Mouse (Mus musculus) heart, postnatal 0 days (tissue): ENCODE results near the gene Clcn6.

Source experiments
- CTCF ChIP-seq: IDR thresholded peaks from 2 replicates; pipeline ENCODE4 v1.5.1; 2016; ENCODE audit warnings: antibody characterized with exemption, control low read depth, low read depth
- EP300 ChIP-seq: IDR thresholded peaks from 2 replicates; pipeline ENCODE4 v1.6.1; 2016; ENCODE audit warnings: antibody characterized with exemption, low read depth

GRCm38 (mm10) chr4:148041611-148042191 is 3.1 kb upstream of the Clcn6 start:
- no peak for TF ChIP-seq CTCF
- no peak for TF ChIP-seq EP300
